Mouse (Mus musculus) neural tube, embryonic 14.5 days (tissue): ENCODE data around the gene Ceacam15. TPM values are rescaled to one million over a fixed set of nuclear protein-coding genes. Genes with fewer than 3 reads are reported as not detected.
"Not testable (repeated sequence)": the region's sequence is repeated elsewhere in the genome, so short reads cannot be mapped to it uniquely, and the experiment has no call there.

Experiments
- ATAC-seq: fragments of 200-750 bp; cut with Nextera tagmentation; 2 replicates; pipeline ENCODE4 v1.8.0; 2017; ENCODE audit warnings: low read depth, mild to moderate bottlenecking, moderate TSS enrichment, moderate library complexity
- H3K27ac ChIP-seq: fragments of 300-500 bp; sonication (generic); 2 replicates; pipeline ENCODE4 v1.5.1; 2014; ENCODE audit warnings: low read depth, mild to moderate bottlenecking, control low read depth, low read length, moderate library complexity, mixed read lengths
- H3K27me3 ChIP-seq: fragments of 300-500 bp; sonication (generic); 2 replicates; pipeline ENCODE4 v1.6.1; 2014; ENCODE audit warnings: low read length; ENCODE audit not compliant: control insufficient read depth, insufficient read depth
- H3K36me3 ChIP-seq: fragments of 300-500 bp; sonication (generic); 2 replicates; pipeline ENCODE4 v1.6.1; 2014; ENCODE audit warnings: low read length, mixed read lengths; ENCODE audit not compliant: control insufficient read depth, insufficient read depth
- H3K4me1 ChIP-seq: fragments of 300-500 bp; sonication (generic); 2 replicates; pipeline ENCODE4 v1.6.1; 2014; ENCODE audit warnings: low read length; ENCODE audit not compliant: control insufficient read depth, insufficient read depth
- H3K4me2 ChIP-seq: fragments of 300-500 bp; sonication (generic); 2 replicates; pipeline ENCODE4 v1.6.1; 2014; ENCODE audit warnings: mild to moderate bottlenecking, low read depth, low read length, control low read depth
- H3K4me3 ChIP-seq: fragments of 300-500 bp; sonication (generic); 2 replicates; pipeline ENCODE4 v1.5.1; 2014; ENCODE audit warnings: low read depth, low read length, control low read depth, mixed read lengths
- H3K9ac ChIP-seq: fragments of 300-500 bp; sonication (generic); replicated peaks from 2 replicates; pipeline ENCODE4 v1.6.1; 2014; ENCODE audit warnings: low read depth, mild to moderate bottlenecking, control low read depth, low read length, mixed read lengths
- H3K9me3 ChIP-seq: fragments of 300-500 bp; sonication (generic); 2 replicates; pipeline ENCODE4 v1.6.1; 2016; ENCODE audit warnings: low read length; ENCODE audit not compliant: control insufficient read depth
- WGBS: fragments of 180-500 bp; shearing (Covaris S2); extraction: QIAGEN DNeasy Blood & Tissue Kit; methylation state at CpG from one replicate; pipeline ENCODE4 v1.1.7; 2014; 5-methylcytosine and 5-hydroxymethylcytosine counted together
- polyA plus RNA-seq: library from polyadenylated mRNA; unstranded; fragments of >200 nt; fragmentation: Nextera tagmentation; extraction: Ambion mirVana; gene quantifications from 2 replicates; pipeline ENCODE4 v1.2.1, GENCODE M21; 2014

The Ceacam15 gene
- not detected in 2 replicates for polyA plus RNA-seq

DNA sequence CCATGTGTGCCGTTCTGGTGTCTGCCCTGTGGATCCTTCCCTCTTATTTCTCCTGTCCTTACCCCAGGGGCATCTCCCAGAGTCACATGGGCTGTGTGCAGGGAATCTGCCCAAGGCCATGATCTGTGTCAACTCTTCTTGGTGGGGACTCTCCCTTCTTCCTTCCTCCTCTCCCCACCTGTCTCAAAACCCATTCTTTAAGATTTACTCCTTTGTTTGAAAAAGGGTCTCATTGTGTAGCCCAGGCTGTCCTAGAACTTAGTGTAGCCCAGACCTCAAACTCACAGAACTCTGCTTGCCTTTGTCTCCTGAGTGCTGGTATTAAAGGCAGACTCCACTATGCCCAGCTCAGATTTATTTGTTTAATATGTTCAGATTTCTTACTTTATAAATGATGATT is at the start of gene Ceacam15:
TSS of gene Ceacam15 (minus strand) at position 101 of the 400 bp plus-strand sequence.
- Histone ChIP-seq H3K36me3 (no peaks in the 10 kb centered on the region), H3K4me1 (no peaks in the 10 kb centered on the region), H3K27me3 (no peaks in the 10 kb centered on the region), H3K27ac (no peak within 1 kb of the TSS), H3K9ac (no peak within 1 kb of the TSS), H3K9me3 (no peaks in the 10 kb centered on the region), H3K4me2 (no peak within 1 kb of the TSS), H3K4me3 (no peak within 1 kb of the TSS)
- 46% methylated on average over 1 of the region's 1 CpGs for WGBS
- ATAC-seq = no peak

DNA sequence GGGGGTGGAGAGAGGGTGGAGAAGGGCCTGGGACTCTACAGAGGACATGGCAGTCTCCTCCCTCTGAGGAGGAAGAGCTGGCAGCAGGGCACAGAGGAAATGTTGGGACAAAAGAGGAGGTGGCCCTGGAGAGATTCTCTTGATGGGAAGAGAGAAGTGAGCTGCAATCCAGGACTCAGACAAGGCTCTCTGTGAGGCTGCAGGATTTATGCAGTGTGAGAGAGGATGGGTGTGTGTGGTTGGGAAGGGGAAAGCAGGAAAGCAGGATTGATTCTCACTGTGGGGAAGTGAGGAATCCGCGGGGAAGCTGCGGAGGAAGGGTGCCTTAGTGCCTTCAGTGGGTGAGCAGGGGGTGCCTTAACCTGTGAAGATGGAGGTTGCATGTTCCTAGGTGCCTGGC is 47.0 kb upstream of the Ceacam15 start:
- H3K27ac ChIP-seq, H3K27me3 ChIP-seq, H3K4me2 ChIP-seq, H3K9ac ChIP-seq, H3K36me3 ChIP-seq, H3K4me3 ChIP-seq, ATAC-seq, H3K9me3 ChIP-seq, H3K4me1 ChIP-seq: not testable (repeated sequence)
- WGBS = no CpG with 5 or more reads among the region's 3 CpGs

DNA sequence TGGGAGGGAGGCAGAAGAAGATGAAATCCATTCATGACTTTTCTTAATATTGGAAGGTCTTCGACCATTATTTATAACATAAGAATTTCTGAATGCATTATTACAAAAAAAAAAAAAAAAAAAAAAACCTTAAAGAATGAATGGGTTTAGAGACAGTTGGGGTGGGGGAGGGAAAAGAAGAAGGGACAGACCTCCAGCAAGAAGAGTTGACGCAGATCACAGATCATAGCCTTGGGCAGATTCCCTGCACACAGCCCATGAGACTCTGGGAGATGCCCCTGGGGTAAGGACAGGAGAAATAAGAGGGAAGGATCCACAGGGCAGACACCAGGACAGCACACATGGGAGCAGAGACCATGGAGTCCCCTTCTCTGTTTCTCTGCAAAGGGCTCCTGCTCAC is 46.1 kb upstream of the Ceacam15 start, which contains the start of gene Ceacam9:
TSS of gene Ceacam9 (plus strand) at position 301 of the 400 bp plus-strand sequence.
- Histone ChIP-seq H3K4me1 (no peaks in the 10 kb centered on the region), H3K36me3 (no peaks in the 10 kb centered on the region), H3K27ac (no peak within 1 kb of the TSS), H3K27me3 (no peaks in the 10 kb centered on the region), H3K4me3 (no peak within 1 kb of the TSS), H3K9ac (no peak within 1 kb of the TSS), H3K9me3 (no peaks in the 10 kb centered on the region), H3K4me2 (no peak within 1 kb of the TSS)
- 83% methylated on average over 2 of the region's 2 CpGs for WGBS
- ATAC-seq = no peak

- WGBS = 54% methylated on average over 8 of the region's 8 CpGs
- H3K27me3 ChIP-seq, H3K4me2 ChIP-seq, H3K9me3 ChIP-seq, H3K4me1 ChIP-seq, H3K4me3 ChIP-seq, H3K9ac ChIP-seq, H3K36me3 ChIP-seq, H3K27ac ChIP-seq, ATAC-seq: not testable (repeated sequence)
These were observed 41.1 kb upstream of the Ceacam15 start for GRCm38 (mm10) chr7:16716456-16717152.

DNA sequence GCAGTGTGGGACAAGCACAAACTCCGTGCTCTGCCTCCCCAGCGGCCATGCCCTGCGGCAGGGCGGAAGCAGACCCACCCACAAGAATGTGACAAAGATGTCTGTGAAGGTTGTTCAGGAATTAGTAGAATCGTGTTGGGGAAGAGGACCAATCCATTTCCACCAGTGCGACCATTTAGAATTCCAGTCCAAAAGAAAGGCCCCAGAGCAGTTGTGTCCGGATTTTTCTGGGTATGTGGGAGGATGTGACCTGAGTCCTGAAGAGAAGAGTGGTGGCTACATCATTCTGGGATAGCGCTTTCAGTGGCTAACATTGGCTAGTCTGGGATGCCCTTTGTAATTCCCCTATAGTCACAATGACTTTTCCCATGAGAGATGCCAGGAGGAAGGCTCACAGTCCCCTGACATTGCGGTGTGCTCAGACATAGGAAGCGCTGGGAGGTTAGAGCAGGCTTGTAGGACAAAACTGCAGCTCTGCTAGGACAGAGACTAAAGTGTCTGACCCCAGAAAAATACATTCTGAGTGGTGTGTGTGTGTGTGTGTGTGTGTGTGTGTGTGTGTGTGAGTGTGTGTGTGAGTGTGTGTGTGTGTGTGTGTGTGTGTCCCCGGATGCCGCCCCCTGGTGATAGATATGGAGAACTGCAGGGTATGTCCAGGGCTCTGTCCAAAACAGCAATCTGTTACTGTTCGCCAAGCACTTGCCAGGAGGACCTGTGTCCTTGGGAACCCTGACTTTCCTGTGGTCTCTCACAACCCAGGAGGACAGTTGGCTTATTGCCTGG is 37.3 kb upstream of the Ceacam15 start:
- Histone ChIP-seq H3K4me1 (no peaks in the 10 kb centered on the region), H3K9me3 (no peaks in the 10 kb centered on the region), H3K4me2 (no peak overlapping the region), H3K27ac (no peak overlapping the region), H3K27me3 (no peaks in the 10 kb centered on the region), H3K9ac (no peak overlapping the region), H3K4me3 (no peak overlapping the region), H3K36me3 (no peaks in the 10 kb centered on the region)
- 76% methylated on average over 13 of the region's 13 CpGs for WGBS
- ATAC-seq = no peak

GRCm38 (mm10) chr7:16710604-16711003 is 35.1 kb upstream of the Ceacam15 start:
- Histone ChIP-seq H3K4me2 (no peak overlapping the region), H3K9ac (no peak overlapping the region), H3K27me3 (no peaks in the 10 kb centered on the region), H3K9me3 (no peaks in the 10 kb centered on the region), H3K36me3 (no peaks in the 10 kb centered on the region), H3K4me1 (no peaks in the 10 kb centered on the region), H3K27ac (no peak overlapping the region), H3K4me3 (no peak overlapping the region)
- WGBS = 78% methylated on average over 5 of the region's 5 CpGs
- ATAC-seq = no peak

DNA sequence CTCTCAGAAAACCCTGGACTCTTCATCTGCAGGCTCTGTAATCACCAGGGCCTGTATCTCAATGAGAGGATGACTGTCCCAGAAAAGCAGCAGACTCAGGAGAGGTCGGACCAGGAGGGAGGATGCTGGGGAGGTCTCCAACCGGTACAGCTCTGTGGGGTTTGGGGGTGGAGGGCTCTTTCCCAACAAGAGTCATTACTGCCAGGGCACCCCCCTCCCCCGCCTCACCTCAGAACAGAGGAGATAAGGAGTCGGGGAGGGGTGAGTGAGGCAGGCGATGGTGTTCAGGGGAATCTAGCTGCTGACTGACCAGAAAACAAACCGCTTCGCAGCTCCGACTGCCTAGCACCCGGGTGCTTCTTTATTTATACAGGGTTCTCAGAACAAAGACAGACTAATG is 32.7 kb upstream of the Ceacam15 start:
- no peaks in the 10 kb centered on the region for H3K36me3 ChIP-seq
- 32% methylated on average over 9 of the region's 9 CpGs for WGBS
- H3K27me3 ChIP-seq = no peaks in the 10 kb centered on the region
- H3K27ac ChIP-seq = no peak overlapping the region
- H3K4me3 ChIP-seq = no peak overlapping the region
- no peak overlapping the region for H3K9ac ChIP-seq
- no peaks in the 10 kb centered on the region for H3K9me3 ChIP-seq
- ATAC-seq = no peak
- H3K4me2 ChIP-seq = no peak overlapping the region
- H3K4me1 ChIP-seq = no peaks in the 10 kb centered on the region

DNA sequence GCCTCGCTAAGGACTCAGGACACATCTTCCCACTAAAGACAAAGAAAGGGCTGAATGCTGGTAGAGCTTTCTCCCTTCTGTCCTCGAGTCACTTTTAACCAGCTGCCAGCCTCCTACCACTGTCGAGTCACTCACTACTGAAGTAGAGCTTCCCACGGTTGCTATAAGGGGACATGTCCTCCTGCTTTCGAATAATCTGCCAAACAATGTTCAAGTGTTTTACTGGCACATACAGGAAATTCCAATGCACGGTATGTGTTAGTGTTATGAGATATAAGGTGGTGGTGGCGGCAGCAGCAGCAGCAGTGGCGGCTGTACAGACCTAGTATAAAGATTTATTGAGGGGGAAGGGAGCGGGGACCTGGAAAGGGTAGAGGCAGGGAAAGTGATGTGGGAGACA is 30.9 kb upstream of the Ceacam15 start:
- H3K9ac ChIP-seq = no peak overlapping the region
- WGBS = 57% methylated on average over 9 of the region's 9 CpGs
- ATAC-seq = no peak
- no peaks in the 10 kb centered on the region for H3K36me3 ChIP-seq
- H3K27ac ChIP-seq = no peak overlapping the region
- no peaks in the 10 kb centered on the region for H3K9me3 ChIP-seq
- H3K4me2 ChIP-seq = no peak overlapping the region
- no peaks in the 10 kb centered on the region for H3K27me3 ChIP-seq
- no peaks in the 10 kb centered on the region for H3K4me1 ChIP-seq
- no peak overlapping the region for H3K4me3 ChIP-seq

DNA sequence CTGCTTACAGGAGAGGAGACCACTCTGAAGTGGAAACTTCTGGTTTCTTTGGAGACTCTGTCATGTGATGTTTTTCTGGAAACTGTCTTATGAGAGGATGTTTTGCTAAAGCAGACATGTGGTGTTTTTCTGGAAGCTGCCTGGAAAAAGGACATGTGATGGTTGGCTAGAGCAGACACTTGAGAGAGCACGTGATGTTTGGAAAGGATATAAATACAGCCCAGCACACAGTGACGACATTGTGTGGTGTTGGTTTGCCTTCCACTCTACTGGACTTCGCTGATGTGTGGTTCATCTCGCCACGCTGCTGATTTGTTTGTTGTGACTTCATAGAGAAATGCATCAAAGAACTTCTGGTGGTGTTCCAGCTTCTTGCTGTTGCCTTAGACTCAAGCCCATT is 25.1 kb upstream of the Ceacam15 start:
- H3K9ac ChIP-seq = no peak overlapping the region
- no peaks in the 10 kb centered on the region for H3K27me3 ChIP-seq
- H3K4me3 ChIP-seq = no peak overlapping the region
- H3K27ac ChIP-seq = no peak overlapping the region
- no peaks in the 10 kb centered on the region for H3K9me3 ChIP-seq
- 79% methylated on average over 5 of the region's 5 CpGs for WGBS
- H3K4me2 ChIP-seq = no peak overlapping the region
- no peaks in the 10 kb centered on the region for H3K36me3 ChIP-seq
- ATAC-seq = no peak
- H3K4me1 ChIP-seq = no peaks in the 10 kb centered on the region
